Mouse (Mus musculus) heart, embryonic 14.5 days (tissue): ENCODE results near the gene Sars. TPM values are rescaled to one million over a fixed set of nuclear protein-coding genes. Genes with fewer than 3 reads are reported as not detected.

ENCODE experiments used
- polyA plus RNA-seq: library from polyadenylated mRNA; unstranded; fragments of >200 nt; fragmentation: Nextera tagmentation; extraction: Ambion mirVana; gene quantifications from 2 replicates; pipeline ENCODE4 v1.2.1, GENCODE M21; 2014

Sars gene
- polyA plus RNA-seq, 1 experiment from 2014 or later = 84.5 TPM

Other genes starting within 250 kb of the Sars start
- gene Cyb561d1, start 244.0 kb downstream of the Sars start, polyA plus RNA-seq = 1.8 and 2.2 TPM in 2 replicates
- gene Atxn7l2, start 234.3 kb downstream of the Sars start, polyA plus RNA-seq = 6.3 and 7.1 TPM in 2 replicates
- gene Sypl2, start 218.6 kb downstream of the Sars start, polyA plus RNA-seq = 3.1 and 3.8 TPM in 2 replicates
- 210 and 231 TPM in 2 replicates for gene Psma5, start 188.3 kb downstream of the Sars start, polyA plus RNA-seq
- gene Sort1, start 161.1 kb downstream of the Sars start, polyA plus RNA-seq = 19.3 and 21.4 TPM in 2 replicates
- gene Mybphl, start 80.3 kb downstream of the Sars start, polyA plus RNA-seq = 70.2 and 94.5 TPM in 2 replicates
- 17.0 and 19.3 TPM in 2 replicates for gene Psrc1, start 61.4 kb downstream of the Sars start, polyA plus RNA-seq
- 2.5 and 3.1 TPM in 2 replicates for gene Celsr2, start 29.7 kb downstream of the Sars start, polyA plus RNA-seq
- not detected in 2 replicates for gene 1700013F07Rik, start 88.9 kb upstream of the Sars start, polyA plus RNA-seq
- 0.73 and 0.80 TPM in 2 replicates for gene 5330417C22Rik, start 91.3 kb upstream of the Sars start, polyA plus RNA-seq
- gene Tmem167b, start 117.3 kb upstream of the Sars start, polyA plus RNA-seq = 32.1 and 35.6 TPM in 2 replicates
- 23.3 and 24.8 TPM in 2 replicates for gene Taf13, start 126.5 kb upstream of the Sars start, polyA plus RNA-seq
- 8.0 and 10.0 TPM in 2 replicates for gene Wdr47, start 146.1 kb upstream of the Sars start, polyA plus RNA-seq
- gene Clcc1, start 208.7 kb upstream of the Sars start, polyA plus RNA-seq = 45.9 and 48.3 TPM in 2 replicates